Mouse (Mus musculus) adrenal gland, adult 2 months (tissue): ENCODE results near the gene Aars2. TPM values are rescaled to one million over a fixed set of nuclear protein-coding genes. Genes with fewer than 3 reads are reported as not detected.

ENCODE experiments used
- DNase-seq: peaks from one replicate; pipeline ENCODE4 v3.0.0; 2021
- polyA plus RNA-seq: library from polyadenylated mRNA; depleted of rRNA; stranded (reverse); fragments of >200 nt; gene quantifications from 2 replicates; pipeline ENCODE4 v1.2.3, GENCODE M21; 2012
- total RNA-seq, 2 experiments: library from RNA; stranded (reverse); gene quantifications; 2 replicates each; pipeline ENCODE4 v1.2.3; 2021

The Aars2 gene
- total and polyA plus RNA-seq, 3 experiments, result 13.3 to 23.3 (median 17.6) TPM

DNA sequence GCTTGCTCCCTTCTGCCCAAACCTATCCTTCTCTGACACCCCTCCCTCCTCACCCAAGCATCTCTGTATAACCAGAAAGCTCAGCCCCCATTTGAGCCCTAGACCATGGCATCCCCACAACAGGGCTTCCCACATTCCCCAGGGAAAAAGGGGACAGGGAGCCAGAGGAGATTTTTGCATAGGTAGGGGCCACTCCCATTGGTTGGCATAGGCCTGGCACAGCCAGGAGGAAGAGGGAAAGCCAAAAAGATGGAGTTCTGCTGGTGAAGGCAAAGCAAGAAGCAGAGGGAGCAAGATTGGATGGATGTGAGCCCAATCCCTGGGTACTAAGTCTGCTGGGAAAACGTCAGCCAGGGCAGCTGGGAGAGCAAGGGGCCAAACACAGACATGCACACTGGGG lies 36.5 kb downstream of the Aars2 start:
- no peak for DNase-seq

GRCm38 (mm10) chr17:45544001-45544872 lies 37.6 kb downstream of the Aars2 start:
- DNase-seq, result no peak

DNA sequence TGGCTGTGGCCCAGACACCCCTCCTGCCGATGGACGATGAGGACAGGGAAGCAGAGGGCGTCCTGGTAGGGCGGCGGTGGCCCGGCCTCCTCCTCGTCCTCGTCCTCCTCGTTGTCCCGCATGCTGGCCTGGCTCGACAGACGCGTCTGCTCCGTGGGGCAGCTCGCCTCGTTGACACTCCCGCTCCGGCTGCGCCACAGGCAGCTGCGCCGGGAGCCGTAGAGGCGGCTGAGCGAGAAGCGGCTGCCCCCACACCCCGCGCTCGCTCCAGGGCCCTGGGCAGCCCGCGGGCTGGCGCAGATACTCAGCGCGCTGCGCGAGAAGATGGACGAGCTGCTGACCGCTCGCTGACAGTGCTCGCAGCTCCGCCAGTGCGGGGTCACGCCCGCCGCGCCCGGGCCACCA lies 38.2 kb downstream of the Aars2 start:
- no peak for DNase-seq

GRCm38 (mm10) chr17:45545278-45545961 lies 38.8 kb downstream of the Aars2 start:
- DNase-seq, result peak; percentile 14

- no peak for DNase-seq
These were observed 40.3 kb downstream of the Aars2 start for GRCm38 (mm10) chr17:45546941-45547340.

- no peak for DNase-seq
These were observed 41.0 kb downstream of the Aars2 start for GRCm38 (mm10) chr17:45547461-45548190.

DNA sequence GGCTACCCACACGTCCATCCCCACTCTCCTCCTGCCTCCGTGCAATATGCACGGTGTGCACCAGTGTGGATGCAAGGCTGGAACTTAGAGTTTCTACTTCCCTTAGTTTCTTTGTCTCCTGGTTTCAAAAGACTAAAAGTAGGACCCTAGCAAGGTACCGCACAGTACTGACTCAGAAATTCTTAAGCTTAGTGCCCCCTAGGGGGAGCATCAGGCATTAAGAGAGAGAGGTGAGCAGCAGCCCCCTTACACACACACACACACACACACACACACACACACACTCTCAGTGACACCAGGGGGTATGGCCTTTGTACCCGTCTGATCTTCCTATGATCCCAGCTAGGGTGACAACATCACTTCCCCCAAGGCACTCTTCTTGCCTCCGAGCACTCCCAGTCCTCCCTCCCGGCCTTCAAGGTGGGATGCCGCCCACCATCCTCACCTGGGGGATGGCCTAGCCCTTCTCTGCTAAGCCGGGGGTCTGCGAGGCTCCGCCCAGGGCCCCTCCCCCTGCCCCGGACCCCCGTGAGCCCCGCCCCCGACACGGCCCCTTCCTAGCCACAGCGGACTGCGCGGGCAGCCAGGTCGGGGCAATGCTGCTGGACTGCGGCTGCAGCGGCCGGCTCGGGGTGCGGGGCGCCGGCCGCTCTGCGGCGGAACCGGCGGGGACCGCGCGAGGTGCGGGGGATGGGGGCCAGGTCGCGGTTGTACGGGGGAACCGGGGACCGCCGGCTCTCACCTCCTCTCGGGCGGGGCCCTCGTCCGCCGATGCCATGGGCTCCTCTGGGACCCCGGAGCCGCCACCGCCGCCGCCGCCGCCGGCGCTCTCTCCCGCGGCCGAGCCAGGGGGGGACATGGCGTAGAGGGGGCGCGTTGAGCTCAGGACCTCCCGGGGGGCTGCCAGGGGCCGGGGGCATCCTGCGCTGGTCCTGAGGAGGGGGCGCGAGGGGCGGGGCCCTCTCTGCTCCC lies 42.2 kb downstream of the Aars2 start:
- no peak for DNase-seq

DNA sequence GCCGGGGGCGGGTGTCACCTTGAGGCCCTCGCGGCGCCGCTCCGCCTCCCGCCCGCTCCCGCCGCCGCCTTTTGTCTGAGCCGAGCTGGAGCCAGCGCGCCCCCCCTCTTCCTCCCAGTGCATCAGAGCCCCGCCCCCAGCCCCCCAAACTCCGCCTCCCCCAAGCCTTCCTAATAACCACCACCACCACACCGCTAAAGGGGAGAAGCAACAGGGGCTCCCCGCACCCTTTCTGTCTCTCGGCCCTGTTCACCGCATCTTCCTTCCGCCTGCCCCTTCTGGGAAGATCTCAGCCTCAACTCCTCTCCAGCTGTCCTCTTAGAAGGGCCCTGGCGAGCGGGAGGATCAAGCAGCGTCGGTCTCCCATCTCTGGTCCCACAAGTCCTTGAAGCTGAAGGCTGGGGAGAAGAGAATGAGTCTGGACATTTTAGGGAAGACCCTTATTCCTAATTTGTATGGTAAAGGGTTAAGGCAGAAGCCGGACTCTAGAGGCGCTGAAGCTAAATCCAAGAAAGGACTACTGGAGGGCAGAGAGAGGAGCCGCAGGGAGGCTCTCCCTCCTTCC lies 43.1 kb downstream of the Aars2 start, which contains the start of gene Tmem151b:
Gene Tmem151b, minus strand, starts transcription at position 61 of the 565 bp plus-strand sequence.
- no peak for DNase-seq

GRCm38 (mm10) chr17:45550253-45550652 lies 43.6 kb downstream of the Aars2 start:
- no peak for DNase-seq

DNA sequence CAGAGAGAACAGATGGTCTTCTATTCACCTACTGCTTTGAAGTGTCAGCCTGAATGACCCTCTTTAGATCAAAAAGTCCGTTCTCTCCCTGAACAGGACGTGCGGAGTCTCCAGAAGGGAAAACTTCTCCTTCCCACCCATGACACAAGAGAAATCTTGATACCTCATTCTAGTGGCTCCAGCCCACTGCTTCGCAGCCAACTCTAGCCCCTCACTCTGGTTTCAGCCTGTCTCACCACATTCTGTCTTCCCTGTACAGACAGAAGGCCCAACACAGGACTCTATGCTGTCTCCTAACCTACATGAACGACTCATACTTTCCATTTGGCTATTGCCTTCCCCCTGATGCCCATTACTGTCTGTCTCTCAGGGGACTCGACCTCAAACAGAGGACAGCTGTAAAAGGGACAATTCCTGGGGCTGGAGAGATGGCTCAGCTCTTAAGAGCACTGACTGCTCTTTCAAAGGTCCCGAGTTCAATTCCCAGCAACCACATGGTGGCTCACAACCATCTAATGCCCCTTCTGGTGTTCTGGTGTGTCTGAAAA lies 44.7 kb downstream of the Aars2 start:
- DNase-seq, result no peak

GRCm38 (mm10) chr17:45551816-45552451 lies 45.3 kb downstream of the Aars2 start:
- DNase-seq, result peak; percentile 83

DNA sequence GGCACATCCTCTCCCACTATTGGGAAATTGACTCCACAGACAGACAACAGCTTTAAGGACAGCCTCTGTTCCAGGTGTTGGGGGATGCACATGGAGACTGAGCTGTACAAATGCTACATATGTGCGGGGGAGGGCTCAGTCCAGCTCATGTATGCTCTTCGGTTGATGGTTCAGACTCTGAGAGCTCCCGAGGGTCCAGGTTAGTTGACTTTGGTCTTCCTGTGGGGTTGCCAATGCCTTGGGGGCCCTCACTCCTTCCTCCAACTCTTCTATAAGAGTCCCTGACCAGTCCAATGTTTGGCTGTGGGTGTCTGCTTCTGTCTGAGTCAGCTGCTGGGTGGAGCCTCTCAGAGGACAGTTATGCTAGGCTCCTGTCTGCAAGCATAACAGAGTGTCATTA lies 46.4 kb downstream of the Aars2 start:
- DNase-seq, result no peak

DNA sequence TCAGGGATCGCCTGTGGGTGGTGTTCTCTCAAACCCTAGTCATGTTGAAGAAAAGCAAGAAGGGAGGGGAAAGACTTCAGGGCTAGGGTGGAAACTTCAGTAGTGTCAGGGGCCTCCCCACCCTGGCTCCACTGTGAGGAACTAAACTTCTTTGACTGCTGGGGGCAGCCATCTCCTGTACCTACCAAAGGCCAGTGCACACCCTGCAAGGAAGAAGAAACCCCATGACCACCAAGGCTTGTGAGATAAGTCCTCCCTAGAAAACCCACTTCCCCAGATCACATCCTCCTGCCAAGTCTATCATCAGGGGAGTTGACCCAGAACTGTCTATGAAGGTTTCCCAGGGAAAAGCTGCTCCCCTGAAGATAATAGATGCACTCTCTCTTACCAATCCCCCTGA lies 47.8 kb downstream of the Aars2 start:
- no peak for DNase-seq

GRCm38 (mm10) chr17:45555452-45556106 lies 48.9 kb downstream of the Aars2 start, which contains the start of gene Nfkbie:
Nfkbie (plus strand) TSS chr17:45555703.
- peak; percentile 98 for DNase-seq

DNA sequence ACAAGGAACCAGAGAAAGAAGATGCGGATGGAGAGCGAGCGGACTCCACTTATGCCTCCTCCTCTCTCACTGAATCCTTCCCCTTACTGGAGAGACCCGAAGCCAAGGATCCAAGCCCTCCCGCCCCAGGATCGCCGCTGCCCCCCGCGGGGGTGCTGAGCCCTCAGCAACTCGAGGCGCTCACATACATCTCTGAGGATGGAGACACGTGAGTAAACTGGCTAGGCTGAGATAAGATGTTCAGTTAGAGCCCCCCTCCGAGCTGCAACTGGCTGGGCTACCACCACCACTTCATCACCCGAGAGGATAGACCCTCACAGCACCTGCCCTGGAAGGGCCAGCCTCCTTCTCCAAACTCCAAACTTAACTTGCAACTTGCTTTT lies 49.5 kb downstream of the Aars2 start:
- no peak for DNase-seq

- DNase-seq, result peak; percentile 8
These were observed 50.0 kb downstream of the Aars2 start for GRCm38 (mm10) chr17:45556514-45557245.

GRCm38 (mm10) chr17:45557246-45557824 lies 50.7 kb downstream of the Aars2 start:
- peak; percentile 8 for DNase-seq
